Mouse (Mus musculus): ENCODE measurements at regions not wholly inside any gene's neighbourhood (a gene's known extent, or its start where the extent isn't known, plus 50 kb on each side); places are given as distances from the start of the nearest gene placed in this dataset.

DNA sequence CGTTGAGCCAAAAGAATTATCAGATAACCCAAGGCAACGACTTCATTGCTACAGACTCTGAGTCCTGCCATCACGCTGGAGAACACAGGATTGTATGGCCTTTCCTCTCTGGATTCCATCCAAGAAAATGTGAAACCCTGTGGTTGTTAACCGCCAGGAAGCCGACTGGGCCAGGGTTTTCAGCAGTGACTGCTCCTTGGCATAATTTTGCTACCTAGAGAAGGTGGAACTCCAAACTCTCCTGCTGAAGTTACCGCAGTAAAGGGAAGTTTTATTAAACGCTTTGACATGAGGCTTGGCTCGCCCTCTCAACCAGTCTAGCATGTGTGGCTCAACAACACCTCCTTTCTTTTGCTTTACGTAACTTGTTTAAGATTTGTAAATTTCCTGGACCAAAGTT, 116.9 kb downstream of the Wif1 start:
- no peak for DNase-seq (ENCODE audit: low read depth, low spot score)

- DNase-seq (ENCODE audit: low read depth, low spot score): no peak
These were observed 119.9 kb downstream of the Wif1 start for GRCm38 (mm10) chr10:121153625-121154024.

DNA sequence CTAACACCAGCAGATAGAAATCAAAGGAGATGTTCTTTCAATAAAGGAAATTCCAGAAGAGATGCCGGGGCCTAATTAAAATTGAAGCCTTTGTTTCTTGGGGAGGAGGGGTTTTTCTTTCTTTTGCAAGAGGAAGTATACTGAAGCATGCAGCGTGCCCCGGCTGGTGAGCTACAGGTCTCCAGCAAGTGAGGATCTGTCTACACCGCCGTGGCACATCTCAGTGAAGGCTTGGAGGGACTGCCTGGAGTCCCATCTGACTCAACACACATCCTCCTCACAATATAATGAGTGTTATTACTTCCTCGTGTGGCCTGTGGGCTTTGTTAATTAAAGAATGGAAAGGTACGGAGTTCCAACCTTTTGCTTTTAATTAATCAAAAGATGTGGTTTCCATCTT, 126.7 kb downstream of the Wif1 start:
- DNase-seq (ENCODE audit: low read depth, low spot score): no peak

DNA sequence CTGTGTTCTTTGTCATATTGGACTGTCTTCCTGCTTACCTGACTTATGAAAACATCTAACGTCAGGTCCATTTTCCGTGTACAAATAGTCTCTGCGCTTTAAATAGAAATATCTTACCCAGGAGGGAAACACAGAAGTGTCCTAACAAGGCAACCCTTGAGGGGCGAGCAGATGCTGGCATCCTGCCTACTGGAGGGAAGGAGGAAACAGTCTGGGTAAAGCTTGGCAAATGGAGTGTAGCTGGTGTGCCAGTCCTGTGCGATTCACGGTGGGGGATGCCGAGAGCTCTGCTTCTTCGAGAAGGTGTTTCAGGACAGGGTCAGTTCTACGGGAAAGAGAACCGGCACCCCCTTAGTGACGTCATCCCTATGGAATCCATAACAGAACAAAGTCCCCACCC, 127.4 kb downstream of the Wif1 start:
- no peak for DNase-seq (ENCODE audit: low read depth, low spot score)

DNA sequence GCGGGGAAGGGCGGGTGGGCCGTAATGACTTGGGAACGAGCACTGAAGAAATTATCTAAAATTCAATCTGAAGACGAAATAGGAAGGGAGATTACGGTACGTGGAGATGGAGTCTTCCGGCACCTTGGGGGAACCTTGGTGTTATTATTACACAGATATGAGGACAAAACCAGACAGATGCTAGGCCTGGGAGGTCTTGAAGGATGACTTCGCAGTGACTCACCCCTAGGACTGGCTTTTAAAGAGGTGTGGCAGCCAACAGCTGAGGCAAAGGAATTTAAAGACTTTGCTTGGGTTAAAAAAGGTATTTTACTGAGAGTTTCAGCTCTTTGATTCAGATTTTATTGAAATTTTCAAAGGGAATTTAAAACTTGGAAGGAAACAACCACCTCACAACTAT, 140.3 kb downstream of the Wif1 start:
- no peak for DNase-seq (ENCODE audit: low read depth, low spot score)

- DNase-seq (ENCODE audit: low read depth, low spot score): no peak
These were observed 155.4 kb downstream of the Wif1 start for GRCm38 (mm10) chr10:121189139-121189538.

- no peak for DNase-seq (ENCODE audit: low read depth, low spot score)
These were observed 151.8 kb downstream of the Tbc1d30 start for GRCm38 (mm10) chr10:121199236-121199635.

- DNase-seq (ENCODE audit: low read depth, low spot score): no peak
These were observed 148.5 kb downstream of the Tbc1d30 start for GRCm38 (mm10) chr10:121202531-121202930.

DNA sequence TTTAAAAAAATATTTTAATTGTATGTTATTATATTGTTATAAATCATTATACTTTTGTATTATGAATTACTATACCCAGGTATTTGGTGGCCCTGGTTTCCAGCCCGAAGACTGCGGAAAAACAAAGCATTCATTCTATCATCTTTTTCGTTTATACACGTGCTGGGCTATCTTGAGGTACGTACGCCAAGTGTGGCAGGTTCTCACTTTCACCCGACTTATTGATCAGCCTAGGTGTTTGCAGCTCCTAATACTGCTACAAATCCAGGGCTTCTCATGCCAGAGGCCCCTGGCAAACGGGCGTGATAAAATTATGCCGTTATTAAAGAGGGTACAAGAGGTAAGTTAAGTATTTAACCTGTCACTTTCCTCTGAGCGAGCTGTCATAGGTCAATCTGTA, 145.5 kb downstream of the Tbc1d30 start:
- no peak for DNase-seq (ENCODE audit: low read depth, low spot score)

- DNase-seq (ENCODE audit: low read depth, low spot score): peak; percentile 66
These were observed 144.9 kb downstream of the Tbc1d30 start for GRCm38 (mm10) chr10:121206002-121206742.

GRCm38 (mm10) chr10:121206743-121207039, 144.4 kb downstream of the Tbc1d30 start:
- no peak for DNase-seq (ENCODE audit: low read depth, low spot score)

Measured in brain, adult 2 months (tissue).